Mouse (Mus musculus) c-Kit-positive CD71-positive TER-119-positive erythroid progenitor cells, embryonic 14.5 days (primary cell): ENCODE results near the gene Arsj.

Experiments used
- DNase-seq: peaks from one replicate; pipeline ENCODE4 v3.0.0-alpha.2; 2013; ENCODE audit warnings: low spot score

Arsj gene

DNA sequence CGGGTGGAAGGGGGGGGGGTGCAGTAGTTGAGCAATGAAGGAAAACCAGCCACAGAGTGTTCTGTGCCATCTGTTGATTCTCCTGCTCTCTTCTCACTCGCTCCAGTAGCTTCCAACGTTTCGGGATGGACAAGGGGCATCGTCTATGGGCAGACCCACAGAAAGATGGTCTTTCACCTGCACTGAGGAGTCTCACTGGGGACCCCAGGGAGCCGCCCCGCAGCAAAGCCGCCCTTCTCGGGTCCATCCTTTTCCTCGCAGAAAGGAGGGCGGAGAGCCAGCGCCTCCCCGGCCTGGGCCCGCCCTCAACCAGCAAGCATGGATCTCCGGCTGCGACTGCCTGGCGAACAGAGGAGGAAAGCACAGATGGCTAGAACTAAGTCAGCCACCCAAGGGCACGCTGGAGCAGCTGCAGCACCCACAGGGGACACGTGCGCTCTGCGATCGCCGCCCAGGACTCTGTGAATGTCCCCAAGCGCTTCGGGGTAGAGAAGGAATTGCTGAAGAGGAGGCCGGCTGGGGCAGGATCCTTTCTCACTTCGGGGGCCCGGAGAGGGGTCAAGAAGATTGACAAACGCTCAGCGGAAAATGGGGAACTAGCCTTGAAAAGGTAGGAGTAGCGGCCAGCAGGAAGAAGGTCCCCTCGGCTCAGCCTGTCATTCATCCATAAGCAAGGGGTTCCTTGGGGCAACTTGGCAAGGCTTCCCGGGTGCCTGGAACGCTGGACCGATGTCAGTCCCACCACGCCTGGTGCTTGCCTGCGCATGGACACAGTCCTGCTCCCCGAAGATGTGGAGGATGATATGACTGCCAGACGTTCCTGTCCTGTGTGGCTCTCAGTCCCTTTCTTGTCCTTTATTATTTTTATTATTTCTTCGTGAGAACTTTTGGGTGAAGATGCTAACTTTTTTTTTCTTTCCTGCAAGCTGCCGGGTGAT, at the start of gene Arsj:
Gene Arsj, plus strand, starts transcription at position 117 of the 938 bp plus-strand sequence.
- no peak for DNase-seq

DNA sequence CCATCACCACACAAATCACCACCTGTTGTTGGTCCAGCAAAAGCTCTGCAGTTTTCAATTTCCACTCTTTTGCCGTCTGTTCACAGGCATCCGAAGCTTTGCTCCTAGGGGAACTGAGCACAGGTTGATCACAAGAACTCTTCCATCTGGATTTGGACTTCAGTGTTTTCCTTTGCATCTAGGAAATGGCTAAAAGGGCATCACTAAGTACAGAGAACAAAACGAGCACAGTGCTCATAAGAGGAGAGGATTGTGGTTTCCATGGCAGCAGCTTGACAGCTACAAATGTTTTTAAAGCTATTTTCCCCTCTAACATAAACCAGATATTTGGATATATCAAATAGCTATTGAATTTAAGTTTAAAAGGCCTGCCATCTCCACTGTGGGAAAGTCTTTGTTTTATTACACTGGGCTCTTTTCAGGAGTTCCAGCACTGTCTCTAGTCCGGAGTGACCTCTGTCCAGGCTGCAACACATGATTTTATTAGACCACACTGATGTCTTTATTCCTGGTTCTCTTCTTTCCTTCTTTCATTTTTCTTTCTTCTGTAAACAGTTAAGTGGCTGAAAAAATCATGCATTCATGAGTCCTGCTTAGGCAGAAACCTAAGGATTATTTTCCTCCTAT, 38.5 kb upstream of the Arsj start:
- no peak for DNase-seq

GRCm38 (mm10) chr3:126325891-126326627, 37.4 kb upstream of the Arsj start:
- no peak for DNase-seq

DNA sequence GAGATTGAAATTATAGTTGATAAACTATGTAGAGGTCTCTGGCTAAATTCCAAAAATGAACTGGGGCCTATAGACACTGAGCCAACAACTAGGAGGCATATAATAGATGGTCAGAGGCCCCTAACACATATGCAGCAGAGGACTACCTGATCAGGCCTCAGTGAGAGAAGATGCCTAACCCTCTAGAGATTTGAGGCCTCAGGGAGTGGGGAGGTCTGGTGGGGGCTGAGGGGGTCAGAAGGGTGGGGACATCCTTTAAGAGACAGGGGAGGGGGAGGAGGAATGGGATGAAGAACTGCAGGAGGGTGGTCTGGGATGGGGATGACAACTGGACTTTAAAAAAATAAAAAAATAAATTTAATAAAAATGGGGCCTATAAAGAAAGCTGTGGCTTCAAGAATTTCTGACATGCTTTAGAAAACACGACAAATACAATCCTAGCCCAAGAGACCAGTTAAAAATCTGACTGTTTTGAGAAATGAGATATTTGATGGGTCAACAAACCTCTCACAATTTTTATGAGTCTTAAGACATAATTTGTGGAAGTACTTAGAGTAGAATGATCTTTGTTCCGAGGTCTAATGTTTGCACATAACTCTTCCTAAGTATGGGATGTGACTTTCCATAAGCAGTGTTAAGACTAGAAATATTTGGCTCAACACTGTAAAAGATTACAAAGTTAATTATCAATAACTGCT, 36.7 kb upstream of the Arsj start:
- no peak for DNase-seq

GRCm38 (mm10) chr3:126335329-126335728, 28.2 kb upstream of the Arsj start:
- DNase-seq = no peak

- no peak for DNase-seq
Observed at GRCm38 (mm10) chr3:126344745-126345144, 18.7 kb upstream of the Arsj start.

GRCm38 (mm10) chr3:126359760-126360159, 3.7 kb upstream of the Arsj start:
- DNase-seq = no peak

GRCm38 (mm10) chr3:126362392-126362791, 1.1 kb upstream of the Arsj start:
- no peak for DNase-seq

- DNase-seq = no peak
Observed at GRCm38 (mm10) chr3:126362931-126363525, 456 bp upstream of the Arsj start.

DNA sequence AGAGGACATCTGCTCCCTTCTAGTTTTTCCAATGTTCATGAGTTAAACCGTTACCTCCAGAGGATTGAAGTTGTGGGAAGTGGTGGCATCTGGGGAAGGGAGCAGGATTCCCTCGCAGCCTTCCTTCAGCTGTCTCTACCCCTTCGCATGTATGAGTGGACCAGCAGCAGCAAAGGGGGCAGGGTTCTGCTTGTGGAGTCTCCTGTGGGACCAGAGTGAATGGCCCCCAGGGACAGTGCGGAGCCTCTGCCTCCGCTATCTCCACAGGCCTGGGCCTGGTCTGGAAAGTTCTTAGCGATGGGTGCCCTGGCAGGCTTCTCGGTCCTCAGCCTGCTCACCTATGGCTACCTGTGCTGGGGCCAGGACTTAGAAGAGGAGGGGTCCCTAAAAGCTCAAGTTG, 1.1 kb downstream of the Arsj start:
- no peak for DNase-seq

- no peak for DNase-seq
Observed at GRCm38 (mm10) chr3:126370571-126370970, 7.1 kb downstream of the Arsj start.

DNA sequence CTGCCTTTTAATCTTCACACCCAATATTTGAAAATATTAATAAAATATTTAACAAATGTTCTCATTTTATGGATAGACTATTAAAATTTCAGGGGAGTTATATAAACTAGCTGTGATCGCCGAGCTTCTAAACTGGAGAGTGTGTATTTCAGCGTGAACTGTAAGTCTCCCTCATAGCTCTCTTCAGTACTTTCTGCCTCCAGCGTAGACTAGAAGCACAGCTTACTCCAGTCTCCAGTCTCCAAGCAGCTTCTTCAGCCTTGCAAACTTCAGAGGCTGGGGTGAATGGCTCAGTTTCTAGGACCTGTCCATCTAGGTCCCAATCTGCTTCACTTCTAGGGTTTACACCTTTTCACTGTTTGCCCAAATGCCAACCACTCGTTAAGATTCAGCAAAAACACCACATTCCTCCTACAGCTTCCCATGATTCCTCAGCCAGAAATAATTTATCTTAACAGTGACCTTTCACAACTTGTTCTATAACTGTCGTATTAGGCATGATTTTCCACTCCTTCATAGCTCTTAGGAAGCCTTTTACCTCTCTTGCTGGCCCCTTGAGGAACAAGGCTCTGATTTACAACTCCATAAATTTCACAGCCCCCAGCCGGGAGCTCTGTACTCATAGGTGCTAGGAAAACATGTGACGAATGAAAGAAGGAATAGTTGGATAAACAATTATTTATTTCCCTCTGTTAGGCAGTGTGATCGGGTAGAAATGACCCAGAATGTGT, 9.5 kb downstream of the Arsj start:
- DNase-seq = no peak

- DNase-seq = no peak
Observed at GRCm38 (mm10) chr3:126373721-126374120, 10.2 kb downstream of the Arsj start.

- DNase-seq = no peak
Observed at GRCm38 (mm10) chr3:126379252-126379651, 15.8 kb downstream of the Arsj start.

- DNase-seq = no peak
Observed at GRCm38 (mm10) chr3:126379702-126380101, 16.2 kb downstream of the Arsj start.

GRCm38 (mm10) chr3:126383276-126383675, 19.8 kb downstream of the Arsj start:
- DNase-seq = no peak

GRCm38 (mm10) chr3:126384657-126385438, 21.4 kb downstream of the Arsj start:
- no peak for DNase-seq

DNA sequence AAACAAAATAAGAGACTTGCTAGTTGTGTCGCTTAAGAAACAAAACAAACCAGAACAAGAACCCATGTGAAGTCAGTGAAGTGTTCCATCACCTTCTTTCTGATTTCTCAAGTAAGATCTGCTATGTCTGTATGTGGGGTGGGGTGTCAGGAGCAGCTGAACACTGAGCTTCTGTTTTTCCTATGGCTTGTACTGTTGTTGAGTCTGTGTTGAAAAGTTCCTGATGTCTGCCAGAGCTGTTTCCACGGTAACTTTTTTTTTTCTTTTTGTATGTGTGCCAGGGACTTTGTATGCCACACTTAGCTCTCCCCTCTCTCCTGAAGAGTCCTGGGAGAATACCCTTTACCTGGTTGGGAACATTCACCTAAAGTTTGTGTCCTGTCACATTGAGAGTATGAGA, 34.0 kb downstream of the Arsj start:
- DNase-seq = no peak

DNA sequence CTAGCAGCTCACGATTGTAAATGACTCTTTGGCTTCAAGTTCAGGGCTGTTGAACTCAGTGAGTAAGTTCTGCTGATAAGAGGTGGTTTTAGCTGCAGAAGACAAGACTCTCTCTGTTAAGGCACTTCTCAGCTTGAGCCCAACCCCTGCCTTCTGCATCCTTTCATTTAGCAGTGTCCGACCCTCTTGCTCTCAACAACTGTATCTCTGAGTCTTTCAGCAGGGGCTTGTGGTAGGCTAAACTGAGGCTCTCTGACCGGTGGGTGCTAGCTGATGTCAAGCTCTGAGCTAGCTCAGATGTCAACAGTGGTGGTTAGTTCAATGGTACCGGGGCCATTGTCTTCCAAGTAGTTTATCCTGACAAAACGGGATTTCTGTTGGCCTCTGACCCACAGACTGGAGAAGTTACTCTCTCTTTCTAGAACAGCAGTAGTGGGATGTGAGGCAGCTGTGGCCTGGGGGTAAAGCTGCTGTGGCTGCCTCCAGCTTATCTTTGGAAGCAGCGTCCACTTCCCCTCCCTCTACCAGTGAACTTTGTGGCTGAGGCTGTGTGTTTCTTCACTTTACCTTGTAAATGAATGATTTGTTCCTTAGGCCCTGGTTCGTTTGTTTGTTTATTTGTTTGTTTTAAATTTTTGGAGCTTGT, 34.6 kb downstream of the Arsj start:
- DNase-seq = no peak

DNA sequence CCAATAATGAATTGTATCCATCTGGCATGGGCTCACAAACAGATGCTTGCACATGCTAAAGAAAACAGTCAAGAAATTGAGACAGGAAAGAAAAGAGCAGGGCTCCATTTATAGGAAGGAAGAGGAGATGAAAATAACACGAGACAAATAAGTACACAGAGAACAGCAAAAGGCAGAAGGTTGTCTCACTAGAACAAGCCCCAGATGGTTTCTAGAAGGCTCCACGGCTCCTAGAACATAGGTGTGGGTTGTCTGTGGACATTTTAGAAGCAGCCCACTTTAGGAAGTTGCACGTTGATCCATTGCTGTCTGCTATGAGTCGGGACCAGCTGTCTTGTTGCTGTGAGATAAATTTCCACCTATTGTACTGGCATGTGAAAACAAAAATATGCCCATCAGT, 37.2 kb downstream of the Arsj start:
- no peak for DNase-seq
